Mouse (Mus musculus) heart, postnatal 0 days (tissue): ENCODE results near the gene Clk2.

Source experiments
- CTCF ChIP-seq: IDR thresholded peaks from 2 replicates; pipeline ENCODE4 v1.5.1; 2016; ENCODE audit warnings: antibody characterized with exemption, control low read depth, low read depth
- EP300 ChIP-seq: IDR thresholded peaks from 2 replicates; pipeline ENCODE4 v1.6.1; 2016; ENCODE audit warnings: antibody characterized with exemption, low read depth

- no peak for TF ChIP-seq CTCF
- TF ChIP-seq EP300, result no peak
Measured at GRCm38 (mm10) chr3:89203142-89203514, 38.5 kb downstream of the Clk2 start.
